Mouse (Mus musculus): Measurements from ENCODE around the gene Cdca7l. TPM values are rescaled to one million over a fixed set of nuclear protein-coding genes. Genes with fewer than 3 reads are reported as not detected.
"Not testable (repeated sequence)": the region's sequence is repeated elsewhere in the genome, so short reads cannot be mapped to it uniquely, and the experiment has no call there.

The Cdca7l gene
- polyA plus RNA-seq, 1 experiment from 2014 or later = 44.2 TPM

GRCm38 (mm10) chr12:117887422-117887821 is 83.3 kb downstream of the Cdca7l start:
- no peak overlapping the region for H3K4me2 ChIP-seq (ENCODE audit: low read depth, severe bottlenecking)
- H3K27me3 ChIP-seq (ENCODE audit: control insufficient read depth, insufficient read depth, low read length) = no peaks in the 10 kb centered on the region
- no peaks in the 10 kb centered on the region for H3K36me3 ChIP-seq (ENCODE audit: control insufficient read depth, insufficient read depth, low read length)
- WGBS = 75% methylated on average over 3 of the region's 3 CpGs
- H3K9ac ChIP-seq (ENCODE audit: low read length) = no peak overlapping the region
- H3K4me1 ChIP-seq (ENCODE audit: control insufficient read depth, insufficient read depth, low read length) = no peaks in the 10 kb centered on the region
- H3K9me3 ChIP-seq (ENCODE audit: control insufficient read depth, low read length) = no peaks in the 10 kb centered on the region
- H3K27ac ChIP-seq (replicated peaks; ENCODE audit: low read depth, low read length) = no peak overlapping the region
- ATAC-seq (ENCODE audit: insufficient number of reproducible peaks, low FRiP score, low TSS enrichment, low read depth) (no peak), DNase-seq (ENCODE audit: low spot score) (no peak)
- H3K4me3 ChIP-seq (ENCODE audit: low read depth, low read length) = no peak overlapping the region

- H3K9me3 ChIP-seq (ENCODE audit: control insufficient read depth, low read length); ATAC-seq (ENCODE audit: insufficient number of reproducible peaks, low FRiP score, low TSS enrichment, low read depth); H3K27ac ChIP-seq (replicated peaks; ENCODE audit: low read depth, low read length); H3K4me3 ChIP-seq (ENCODE audit: low read depth, low read length); H3K36me3 ChIP-seq (ENCODE audit: control insufficient read depth, insufficient read depth, low read length); H3K27me3 ChIP-seq (ENCODE audit: control insufficient read depth, insufficient read depth, low read length); DNase-seq (ENCODE audit: low spot score); H3K4me2 ChIP-seq (ENCODE audit: low read depth, severe bottlenecking); H3K9ac ChIP-seq (ENCODE audit: low read length); H3K4me1 ChIP-seq (ENCODE audit: control insufficient read depth, insufficient read depth, low read length): not testable (repeated sequence)
- WGBS = no CpG with 5 or more reads among the region's 4 CpGs
Measured at GRCm38 (mm10) chr12:117900798-117901197, 96.7 kb downstream of the Cdca7l start.

- H3K4me3 ChIP-seq (ENCODE audit: low read depth, low read length); ATAC-seq (ENCODE audit: insufficient number of reproducible peaks, low FRiP score, low TSS enrichment, low read depth); H3K9me3 ChIP-seq (ENCODE audit: control insufficient read depth, low read length); H3K4me2 ChIP-seq (ENCODE audit: low read depth, severe bottlenecking); H3K9ac ChIP-seq (ENCODE audit: low read length); H3K27ac ChIP-seq (replicated peaks; ENCODE audit: low read depth, low read length); DNase-seq (ENCODE audit: low spot score); H3K4me1 ChIP-seq (ENCODE audit: control insufficient read depth, insufficient read depth, low read length); H3K36me3 ChIP-seq (ENCODE audit: control insufficient read depth, insufficient read depth, low read length); H3K27me3 ChIP-seq (ENCODE audit: control insufficient read depth, insufficient read depth, low read length): not testable (repeated sequence)
- WGBS = 68% methylated on average over 1 of the region's 4 CpGs
Measured at GRCm38 (mm10) chr12:117901352-117901751, 97.3 kb downstream of the Cdca7l start.

GRCm38 (mm10) chr12:117903671-117904070 is 99.6 kb downstream of the Cdca7l start:
- ATAC-seq (ENCODE audit: insufficient number of reproducible peaks, low FRiP score, low TSS enrichment, low read depth) = no peak
- Histone ChIP-seq H3K9ac (ENCODE audit: low read length) (no peak overlapping the region), H3K4me1 (ENCODE audit: control insufficient read depth, insufficient read depth, low read length) (no peaks in the 10 kb centered on the region), H3K9me3 (ENCODE audit: control insufficient read depth, low read length) (no peaks in the 10 kb centered on the region), H3K4me2 (ENCODE audit: low read depth, severe bottlenecking) (no peak overlapping the region), H3K27ac (replicated peaks; ENCODE audit: low read depth, low read length) (no peak overlapping the region), H3K4me3 (ENCODE audit: low read depth, low read length) (no peak overlapping the region), H3K27me3 (ENCODE audit: control insufficient read depth, insufficient read depth, low read length) (no peaks in the 10 kb centered on the region), H3K36me3 (ENCODE audit: control insufficient read depth, insufficient read depth, low read length) (no peaks in the 10 kb centered on the region)
- 92% methylated on average over 8 of the region's 8 CpGs for WGBS
- DNase-seq (ENCODE audit: low spot score) = no peak

GRCm38 (mm10) chr12:117905232-117905840 is 101.2 kb downstream of the Cdca7l start:
- H3K4me1 ChIP-seq (ENCODE audit: control insufficient read depth, insufficient read depth, low read length); H3K36me3 ChIP-seq (ENCODE audit: control insufficient read depth, insufficient read depth, low read length); ATAC-seq (ENCODE audit: insufficient number of reproducible peaks, low FRiP score, low TSS enrichment, low read depth); H3K4me2 ChIP-seq (ENCODE audit: low read depth, severe bottlenecking); H3K9ac ChIP-seq (ENCODE audit: low read length); H3K4me3 ChIP-seq (ENCODE audit: low read depth, low read length); H3K27me3 ChIP-seq (ENCODE audit: control insufficient read depth, insufficient read depth, low read length); H3K9me3 ChIP-seq (ENCODE audit: control insufficient read depth, low read length); DNase-seq (ENCODE audit: low spot score); H3K27ac ChIP-seq (replicated peaks; ENCODE audit: low read depth, low read length): not testable (repeated sequence)
- 84% methylated on average over 4 of the region's 4 CpGs for WGBS

- no peak overlapping the region for H3K27ac ChIP-seq (replicated peaks; ENCODE audit: low read depth, low read length)
- H3K36me3 ChIP-seq (ENCODE audit: control insufficient read depth, insufficient read depth, low read length) = no peaks in the 10 kb centered on the region
- H3K4me3 ChIP-seq (ENCODE audit: low read depth, low read length) = no peak overlapping the region
- no peaks in the 10 kb centered on the region for H3K27me3 ChIP-seq (ENCODE audit: control insufficient read depth, insufficient read depth, low read length)
- no peaks in the 10 kb centered on the region for H3K9me3 ChIP-seq (ENCODE audit: control insufficient read depth, low read length)
- 85% methylated on average over 1 of the region's 1 CpGs for WGBS
- H3K4me1 ChIP-seq (ENCODE audit: control insufficient read depth, insufficient read depth, low read length) = no peaks in the 10 kb centered on the region
- H3K9ac ChIP-seq (ENCODE audit: low read length) = no peak overlapping the region
- DNase-seq (ENCODE audit: low spot score) (no peak), ATAC-seq (ENCODE audit: insufficient number of reproducible peaks, low FRiP score, low TSS enrichment, low read depth) (no peak)
- no peak overlapping the region for H3K4me2 ChIP-seq (ENCODE audit: low read depth, severe bottlenecking)
Measured at GRCm38 (mm10) chr12:117911396-117911795, 107.3 kb downstream of the Cdca7l start.

GRCm38 (mm10) chr12:117914613-117915245 is 110.6 kb downstream of the Cdca7l start:
- 18% methylated on average over 10 of the region's 10 CpGs for WGBS
- Histone ChIP-seq H3K4me3 (ENCODE audit: low read depth, low read length) (no peak overlapping the region), H3K9me3 (ENCODE audit: control insufficient read depth, low read length) (no peaks in the 10 kb centered on the region), H3K36me3 (ENCODE audit: control insufficient read depth, insufficient read depth, low read length) (no peaks in the 10 kb centered on the region), H3K27ac (replicated peaks; ENCODE audit: low read depth, low read length) (no peak overlapping the region), H3K4me1 (ENCODE audit: control insufficient read depth, insufficient read depth, low read length) (no peaks in the 10 kb centered on the region), H3K9ac (ENCODE audit: low read length) (no peak overlapping the region), H3K27me3 (ENCODE audit: control insufficient read depth, insufficient read depth, low read length) (no peaks in the 10 kb centered on the region), H3K4me2 (ENCODE audit: low read depth, severe bottlenecking) (no peak overlapping the region)
- DNase-seq (ENCODE audit: low spot score) = no peak
- ATAC-seq (ENCODE audit: insufficient number of reproducible peaks, low FRiP score, low TSS enrichment, low read depth) = no peak

GRCm38 (mm10) chr12:117915826-117916588 is 111.9 kb downstream of the Cdca7l start:
- H3K4me3 ChIP-seq (ENCODE audit: low read depth, low read length) = no peak overlapping the region
- H3K4me1 ChIP-seq (ENCODE audit: control insufficient read depth, insufficient read depth, low read length) = no peaks in the 10 kb centered on the region
- no peaks in the 10 kb centered on the region for H3K9me3 ChIP-seq (ENCODE audit: control insufficient read depth, low read length)
- 59% methylated on average over 10 of the region's 10 CpGs for WGBS
- no peak overlapping the region for H3K4me2 ChIP-seq (ENCODE audit: low read depth, severe bottlenecking)
- H3K9ac ChIP-seq (ENCODE audit: low read length) = no peak overlapping the region
- ATAC-seq (ENCODE audit: insufficient number of reproducible peaks, low FRiP score, low TSS enrichment, low read depth) (no peak), DNase-seq (ENCODE audit: low spot score) (no peak)
- no peaks in the 10 kb centered on the region for H3K36me3 ChIP-seq (ENCODE audit: control insufficient read depth, insufficient read depth, low read length)
- no peaks in the 10 kb centered on the region for H3K27me3 ChIP-seq (ENCODE audit: control insufficient read depth, insufficient read depth, low read length)
- no peak overlapping the region for H3K27ac ChIP-seq (replicated peaks; ENCODE audit: low read depth, low read length)
